Mouse (Mus musculus): Measurements from ENCODE around the gene Rarres2. TPM values are rescaled to one million over a fixed set of nuclear protein-coding genes. Genes with fewer than 3 reads are reported as not detected.

Rarres2 gene
- polyA plus RNA-seq, 1 experiment from 2014 or later = 4.0 TPM

- DNase-seq (ENCODE audit: low spot score) (no peak), ATAC-seq (no peak)
- Histone ChIP-seq H3K27me3 (replicated peaks; ENCODE audit: control insufficient read depth, insufficient read depth, low read length) (no peaks in the 10 kb centered on the region), H3K4me3 (ENCODE audit: low read depth, low read length) (no peak within 1 kb of the TSS), H3K9ac (ENCODE audit: low read length) (no peak within 1 kb of the TSS), H3K4me1 (ENCODE audit: control insufficient read depth, insufficient read depth, low read length) (peaks cover 6% of the 10 kb centered on the region; the same call in 1 of the 2 replicates), H3K36me3 (ENCODE audit: control insufficient read depth, insufficient read depth, low read length) (no peaks in the 10 kb centered on the region), H3K9me3 (replicated peaks; ENCODE audit: control insufficient read depth, low read length) (no peaks in the 10 kb centered on the region), H3K4me2 (ENCODE audit: low read length) (no peak within 1 kb of the TSS), H3K27ac (ENCODE audit: low read depth, low read length) (no peak within 1 kb of the TSS)
- WGBS = 72% methylated on average over 6 of the region's 6 CpGs
Observed at GRCm38 (mm10) chr6:48589194-48589750, 16.7 kb upstream of the Rarres2 start, which contains the start of gene Gm45021. Gene Gm45021 (plus strand): TSS chr6:48589610.

- Histone ChIP-seq H3K4me3 (ENCODE audit: low read depth, low read length) (no peak overlapping the region), H3K9me3 (replicated peaks; ENCODE audit: control insufficient read depth, low read length) (no peaks in the 10 kb centered on the region), H3K9ac (ENCODE audit: low read length) (no peak overlapping the region), H3K27me3 (replicated peaks; ENCODE audit: control insufficient read depth, insufficient read depth, low read length) (no peaks in the 10 kb centered on the region), H3K4me1 (ENCODE audit: control insufficient read depth, insufficient read depth, low read length) (no peaks in the 10 kb centered on the region), H3K27ac (ENCODE audit: low read depth, low read length) (no peak overlapping the region), H3K4me2 (ENCODE audit: low read length) (no peak overlapping the region), H3K36me3 (ENCODE audit: control insufficient read depth, insufficient read depth, low read length) (no peaks in the 10 kb centered on the region)
- peak; percentile 82 for DNase-seq (ENCODE audit: low spot score)
- ATAC-seq = peak; percentile 40; the same call in 1 of the 2 replicates
- 65% methylated on average over 3 of the region's 3 CpGs for WGBS
Observed at GRCm38 (mm10) chr6:48582037-48582436, 9.4 kb upstream of the Rarres2 start.

GRCm38 (mm10) chr6:48581257-48581656 is 8.7 kb upstream of the Rarres2 start:
- ATAC-seq (no peak), DNase-seq (ENCODE audit: low spot score) (no peak)
- Histone ChIP-seq H3K4me1 (ENCODE audit: control insufficient read depth, insufficient read depth, low read length) (no peaks in the 10 kb centered on the region), H3K27ac (ENCODE audit: low read depth, low read length) (no peak overlapping the region), H3K36me3 (ENCODE audit: control insufficient read depth, insufficient read depth, low read length) (no peaks in the 10 kb centered on the region), H3K4me3 (ENCODE audit: low read depth, low read length) (no peak overlapping the region), H3K9ac (ENCODE audit: low read length) (no peak overlapping the region), H3K4me2 (ENCODE audit: low read length) (no peak overlapping the region), H3K9me3 (replicated peaks; ENCODE audit: control insufficient read depth, low read length) (no peaks in the 10 kb centered on the region), H3K27me3 (replicated peaks; ENCODE audit: control insufficient read depth, insufficient read depth, low read length) (no peaks in the 10 kb centered on the region)
- WGBS = 25% methylated on average over 3 of the region's 3 CpGs

GRCm38 (mm10) chr6:48579215-48579648 is 6.6 kb upstream of the Rarres2 start:
- Histone ChIP-seq H3K27ac (ENCODE audit: low read depth, low read length) (no peak overlapping the region), H3K4me3 (ENCODE audit: low read depth, low read length) (no peak overlapping the region), H3K27me3 (replicated peaks; ENCODE audit: control insufficient read depth, insufficient read depth, low read length) (no peaks in the 10 kb centered on the region), H3K9me3 (replicated peaks; ENCODE audit: control insufficient read depth, low read length) (no peaks in the 10 kb centered on the region), H3K4me2 (ENCODE audit: low read length) (no peak overlapping the region), H3K9ac (ENCODE audit: low read length) (no peak overlapping the region), H3K4me1 (ENCODE audit: control insufficient read depth, insufficient read depth, low read length) (no peaks in the 10 kb centered on the region), H3K36me3 (ENCODE audit: control insufficient read depth, insufficient read depth, low read length) (no peaks in the 10 kb centered on the region)
- 42% methylated on average over 5 of the region's 5 CpGs for WGBS
- ATAC-seq (no peak), DNase-seq (ENCODE audit: low spot score) (no peak)

- 72% methylated on average over 5 of the region's 5 CpGs for WGBS
- Histone ChIP-seq H3K4me1 (ENCODE audit: control insufficient read depth, insufficient read depth, low read length) (no peaks in the 10 kb centered on the region), H3K4me3 (ENCODE audit: low read depth, low read length) (no peak overlapping the region), H3K9me3 (replicated peaks; ENCODE audit: control insufficient read depth, low read length) (no peaks in the 10 kb centered on the region), H3K9ac (ENCODE audit: low read length) (no peak overlapping the region), H3K4me2 (ENCODE audit: low read length) (no peak overlapping the region), H3K36me3 (ENCODE audit: control insufficient read depth, insufficient read depth, low read length) (no peaks in the 10 kb centered on the region), H3K27me3 (replicated peaks; ENCODE audit: control insufficient read depth, insufficient read depth, low read length) (no peaks in the 10 kb centered on the region), H3K27ac (ENCODE audit: low read depth, low read length) (no peak overlapping the region)
- DNase-seq (ENCODE audit: low spot score) = no peak
- no peak for ATAC-seq
Observed at GRCm38 (mm10) chr6:48578736-48579135, 6.1 kb upstream of the Rarres2 start.

- H3K4me3 ChIP-seq (ENCODE audit: low read depth, low read length) = no peak overlapping the region
- no peak for ATAC-seq
- WGBS = 81% methylated on average over 3 of the region's 3 CpGs
- H3K9me3 ChIP-seq (replicated peaks; ENCODE audit: control insufficient read depth, low read length) = no peaks in the 10 kb centered on the region
- no peak overlapping the region for H3K27ac ChIP-seq (ENCODE audit: low read depth, low read length)
- no peak overlapping the region for H3K4me2 ChIP-seq (ENCODE audit: low read length)
- no peak for DNase-seq (ENCODE audit: low spot score)
- H3K36me3 ChIP-seq (ENCODE audit: control insufficient read depth, insufficient read depth, low read length) = no peaks in the 10 kb centered on the region
- no peak overlapping the region for H3K9ac ChIP-seq (ENCODE audit: low read length)
- H3K27me3 ChIP-seq (replicated peaks; ENCODE audit: control insufficient read depth, insufficient read depth, low read length) = no peaks in the 10 kb centered on the region
- H3K4me1 ChIP-seq (ENCODE audit: control insufficient read depth, insufficient read depth, low read length) = no peaks in the 10 kb centered on the region
Observed at GRCm38 (mm10) chr6:48573981-48574380, 1.4 kb upstream of the Rarres2 start.

- Histone ChIP-seq H3K4me1 (ENCODE audit: control insufficient read depth, insufficient read depth, low read length) (no peaks in the 10 kb centered on the region; the same call in 1 of the 2 replicates), H3K9ac (ENCODE audit: low read length) (no peak overlapping the region), H3K27ac (ENCODE audit: low read depth, low read length) (no peak overlapping the region), H3K27me3 (replicated peaks; ENCODE audit: control insufficient read depth, insufficient read depth, low read length) (no peaks in the 10 kb centered on the region), H3K9me3 (replicated peaks; ENCODE audit: control insufficient read depth, low read length) (no peaks in the 10 kb centered on the region), H3K36me3 (ENCODE audit: control insufficient read depth, insufficient read depth, low read length) (no peaks in the 10 kb centered on the region), H3K4me2 (ENCODE audit: low read length) (no peak overlapping the region), H3K4me3 (ENCODE audit: low read depth, low read length) (no peak overlapping the region)
- ATAC-seq (no peak), DNase-seq (ENCODE audit: low spot score) (no peak)
- 82% methylated on average over 10 of the region's 10 CpGs for WGBS
Observed at GRCm38 (mm10) chr6:48573280-48573679, 691 bp upstream of the Rarres2 start.

- Histone ChIP-seq H3K4me3 (ENCODE audit: low read depth, low read length) (no peak overlapping the region), H3K4me1 (ENCODE audit: control insufficient read depth, insufficient read depth, low read length) (no peaks in the 10 kb centered on the region; the same call in 1 of the 2 replicates), H3K4me2 (ENCODE audit: low read length) (no peak overlapping the region), H3K36me3 (ENCODE audit: control insufficient read depth, insufficient read depth, low read length) (no peaks in the 10 kb centered on the region), H3K27ac (ENCODE audit: low read depth, low read length) (no peak overlapping the region), H3K9ac (ENCODE audit: low read length) (no peak overlapping the region), H3K9me3 (replicated peaks; ENCODE audit: control insufficient read depth, low read length) (no peaks in the 10 kb centered on the region), H3K27me3 (replicated peaks; ENCODE audit: control insufficient read depth, insufficient read depth, low read length) (no peaks in the 10 kb centered on the region)
- ATAC-seq (no peak), DNase-seq (ENCODE audit: low spot score) (no peak)
- 93% methylated on average over 5 of the region's 5 CpGs for whole genome bisulfite sequencing
Observed at GRCm38 (mm10) chr6:48572014-48572413, 575 bp downstream of the Rarres2 start.

- DNase-seq (ENCODE audit: low spot score) (no peak), ATAC-seq (no peak)
- WGBS = 85% methylated on average over 8 of the region's 8 CpGs
- H3K27ac ChIP-seq (ENCODE audit: low read depth, low read length) = no peak overlapping the region
- no peaks in the 10 kb centered on the region; the same call in 1 of the 2 replicates for H3K4me1 ChIP-seq (ENCODE audit: control insufficient read depth, insufficient read depth, low read length)
- no peaks in the 10 kb centered on the region for H3K9me3 ChIP-seq (replicated peaks; ENCODE audit: control insufficient read depth, low read length)
- H3K4me2 ChIP-seq (ENCODE audit: low read length) = no peak overlapping the region
- 0 out of 2 replicates have a peak, but pooled peaks cover 9% of the 10 kb centered on the region for H3K36me3 ChIP-seq (ENCODE audit: control insufficient read depth, insufficient read depth, low read length)
- no peak overlapping the region for H3K9ac ChIP-seq (ENCODE audit: low read length)
- no peaks in the 10 kb centered on the region for H3K27me3 ChIP-seq (replicated peaks; ENCODE audit: control insufficient read depth, insufficient read depth, low read length)
- H3K4me3 ChIP-seq (ENCODE audit: low read depth, low read length) = no peak overlapping the region
Observed at GRCm38 (mm10) chr6:48569065-48569807, 3.4 kb downstream of the Rarres2 start.
